Mouse (Mus musculus): ENCODE data around the gene AC170998.1.

GRCm38 (mm10) chr17:28698245-28698644, 27.6 kb upstream of the AC170998.1 start:
- TF ChIP-seq POLR2A (IDR thresholded peaks at IDR 0.05; ENCODE audit: borderline replicate concordance, control insufficient read depth, low read depth, low read length) (no peak), CTCF (IDR thresholded peaks at IDR 0.05; ENCODE audit: control insufficient read depth, insufficient read depth, low read length) (no peak)

All from bone marrow, adult 2 months (tissue).